Mouse (Mus musculus) Patski (cell line): ENCODE data around the gene Slc22a8. TPM values are rescaled to one million over a fixed set of nuclear protein-coding genes. Genes with fewer than 3 reads are reported as not detected.
A peak's percentile ranks its signal among the peaks of the same experiment; 100 is the strongest.

Experiments used
- ATAC-seq: fragments of 100-300 bp; one replicate; pipeline ENCODE4 v1.8.0; 2021
- CTCF ChIA-PET: fragments of 350-600 bp; sonication (Branson Sonifier 250); formaldehyde crosslinking; loops from one replicate; lab custom pipeline; 2022; ENCODE audit warnings: inconsistent platforms; lab: Charles Lee
- POLR2A ChIA-PET: fragments of 350-600 bp; sonication (Branson Sonifier 250); formaldehyde crosslinking; loops from one replicate; lab custom pipeline; 2022; ENCODE audit warnings: antibody characterized with exemption, inconsistent platforms; lab: Charles Lee
- DNase-seq: peaks from one replicate; pipeline ENCODE4 v3.0.0-alpha.2; 2011; ENCODE audit warnings: low read depth, low spot score
- H3K27me3 ChIP-seq: fragments of 371-371 bp; one replicate; pipeline ENCODE4 v1.5.1; 2021
- CTCF ChIP-seq: fragments of 100-300 bp; IDR thresholded peaks from one replicate; pipeline ENCODE4 v1.5.1; 2021
- in situ Hi-C: fragments of 300-500 bp; cut with MboI; formaldehyde crosslinking; loops from 3 replicates; pipeline ENCODE4 v1.11.1; 2018; ENCODE audit warnings: low pct_unique_long_range_greater_than_20kb, mixed read lengths
- polyA plus RNA-seq: library from polyadenylated mRNA; unstranded; gene quantifications from one replicate; pipeline ENCODE4 v1.2.3, GENCODE M21; 2021

Slc22a8 gene
- polyA plus RNA-seq, 1 experiment from 2014 or later = not detected

GRCm38 (mm10) chr19:8572485-8572884, 18.6 kb upstream of the Slc22a8 start:
- ChIA-PET POLR2A (no interaction called here), CTCF (interaction anchor here (0.8 kb wide), 1 partner anchor 13 kb away, joined by 3 read pairs; no protein-coding TSS in a partner anchor)
- TF ChIP-seq CTCF = no peak
- ATAC-seq = no peak
- DNase-seq = no peak
- in situ Hi-C loops = loop anchor here (10.0 kb wide), 1 partner anchor 242 kb away; the partner anchor contains the start of gene Ttc9c
- H3K27me3 ChIP-seq = peaks cover 35% of the 10 kb centered on the region

DNA sequence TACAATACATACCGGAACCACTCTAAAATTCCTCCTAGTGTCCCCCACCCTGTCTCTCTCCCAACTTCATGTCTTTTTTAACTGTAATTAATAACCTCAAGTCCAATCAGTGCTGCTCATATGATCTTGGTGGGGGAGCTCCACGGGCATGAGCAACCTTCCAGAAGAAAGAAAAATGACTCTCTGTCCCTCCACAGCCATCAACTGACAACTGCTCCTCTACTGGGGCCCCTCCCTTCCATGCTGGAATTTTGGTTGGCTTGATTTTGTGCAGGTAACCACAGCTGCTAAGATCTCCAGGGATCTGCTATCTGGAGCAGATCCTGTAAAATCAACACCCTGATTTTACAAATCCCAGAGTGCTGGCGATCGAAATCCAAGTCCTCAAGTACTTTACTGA, 13.6 kb upstream of the Slc22a8 start:
- H3K27me3 ChIP-seq = peaks cover 49% of the 10 kb centered on the region
- no peak for TF ChIP-seq CTCF
- ChIA-PET CTCF (interaction anchor here (1.6 to 4.6 kb wide), 3 partner anchors 103 to 136 kb away, joined by 4 to 41 read pairs (median 9); no protein-coding TSS in a partner anchor), POLR2A (interaction anchor here (0.9 kb wide), 1 partner anchor 105 kb away, joined by 4 read pairs; no protein-coding TSS in a partner anchor)
- no peak for ATAC-seq
- no peak for DNase-seq
- in situ Hi-C loops = loop anchor here (5.0 to 10.0 kb wide), 2 partner anchors 110 to 237 kb away; partner anchors contain the start of gene Ttc9c

DNA sequence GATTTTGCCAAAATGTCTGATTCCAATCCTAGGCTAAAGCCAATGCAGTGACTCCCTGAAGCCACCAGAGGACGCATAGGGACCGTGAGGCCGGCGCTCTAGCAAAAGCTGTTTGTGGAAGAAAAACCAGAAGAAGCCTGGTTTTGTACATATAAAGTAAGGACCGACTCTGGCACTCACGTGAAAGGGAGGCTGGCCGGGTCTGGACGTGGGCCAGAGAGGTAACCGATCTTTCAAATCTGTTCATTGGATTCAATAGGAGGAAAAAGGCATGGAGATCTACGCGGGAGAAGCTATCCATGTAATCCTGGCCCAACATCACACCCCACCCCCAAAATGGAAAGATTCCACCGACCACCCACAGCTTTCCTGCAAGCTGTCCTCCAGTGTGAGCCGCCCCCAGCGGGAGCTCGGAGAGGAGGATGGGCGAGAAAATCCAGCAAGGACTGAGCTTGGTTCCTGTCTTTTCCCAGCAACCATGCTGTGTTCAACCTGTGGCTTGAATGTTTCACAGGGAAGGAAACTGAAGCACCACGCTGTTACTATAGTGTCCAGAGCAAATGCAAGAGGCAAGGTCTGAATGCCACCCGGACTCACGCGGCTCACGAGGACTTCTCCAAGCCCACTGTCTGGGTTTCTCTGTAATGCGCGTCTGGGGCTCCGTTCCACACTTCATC, 12.6 kb upstream of the Slc22a8 start:
- in situ Hi-C loops = loop anchor here (5.0 to 10.0 kb wide), 2 partner anchors 109 to 236 kb away; partner anchors contain the start of gene Ttc9c
- peaks cover 46% of the 10 kb centered on the region for H3K27me3 ChIP-seq
- ATAC-seq (peak; percentile 69), DNase-seq (no peak)
- CTCF ChIA-PET = interaction anchor here (0.8 to 4.6 kb wide), 11 partner anchors 11 to 140 kb away, joined by 3 to 41 read pairs (median 4); no protein-coding TSS in a partner anchor
- POLR2A ChIA-PET = no interaction called here
- TF ChIP-seq CTCF = peak; percentile 99

- DNase-seq = no peak
These were observed 12.1 kb upstream of the Slc22a8 start for GRCm38 (mm10) chr19:8578970-8579342.

GRCm38 (mm10) chr19:8585298-8585697, 5.8 kb upstream of the Slc22a8 start:
- no peak for TF ChIP-seq CTCF
- no peak for ATAC-seq
- CTCF ChIA-PET = interaction anchor here (0.8 to 3.1 kb wide), 4 partner anchors 10 to 98 kb away, joined by 3 to 6 read pairs (median 3); no protein-coding TSS in a partner anchor
- in situ Hi-C loops = no loop called here
- no peak for DNase-seq
- POLR2A ChIA-PET = no interaction called here
- peaks cover 25% of the 10 kb centered on the region for H3K27me3 ChIP-seq

More at GRCm38 (mm10) chr19:8578970-8579342, 12.1 kb upstream of the Slc22a8 start:
- TF ChIP-seq CTCF = no peak
- in situ Hi-C loops = loop anchor here (5.0 to 10.0 kb wide), 2 partner anchors 108 to 236 kb away; partner anchors contain the start of gene Ttc9c
- no peak for ATAC-seq
- CTCF ChIA-PET = interaction anchor here (0.8 to 4.6 kb wide), 12 partner anchors 11 to 140 kb away, joined by 3 to 41 read pairs (median 4); no protein-coding TSS in a partner anchor
- POLR2A ChIA-PET = no interaction called here
- peaks cover 51% of the 10 kb centered on the region for H3K27me3 ChIP-seq

DNA sequence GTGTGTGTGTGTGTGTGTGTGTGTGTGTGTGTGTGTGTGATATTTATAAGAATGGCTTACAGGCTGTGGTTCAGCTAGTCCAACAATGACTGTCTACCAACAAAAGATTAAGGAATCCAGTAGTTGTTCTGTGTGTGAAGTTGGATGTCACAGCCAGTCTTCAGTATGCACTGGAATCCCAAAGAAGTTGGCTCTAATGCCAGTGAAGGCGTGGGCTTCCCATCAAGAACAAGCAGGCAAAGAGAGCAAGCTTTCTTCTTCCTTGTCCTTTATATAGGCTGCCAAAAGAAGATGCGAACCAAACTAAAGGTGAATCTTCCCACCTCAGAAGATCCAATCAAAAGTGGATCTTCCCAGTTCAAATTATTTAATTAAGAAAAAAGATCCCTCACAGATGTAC, 5.2 kb upstream of the Slc22a8 start:
- TF ChIP-seq CTCF = no peak
- ChIA-PET POLR2A (no interaction called here), CTCF (interaction anchor here (0.8 to 3.1 kb wide), 4 partner anchors 10 to 98 kb away, joined by 3 to 6 read pairs (median 3); no protein-coding TSS in a partner anchor)
- in situ Hi-C loops = no loop called here
- peaks cover 21% of the 10 kb centered on the region for H3K27me3 ChIP-seq
- no peak for DNase-seq
- no peak for ATAC-seq

GRCm38 (mm10) chr19:8586350-8586749, 4.7 kb upstream of the Slc22a8 start:
- DNase-seq = no peak
- peaks cover 21% of the 10 kb centered on the region for H3K27me3 ChIP-seq
- in situ Hi-C loops = no loop called here
- ATAC-seq = no peak
- ChIA-PET POLR2A (no interaction called here), CTCF (interaction anchor here (1.1 to 3.1 kb wide), 2 partner anchors 95 to 97 kb away, joined by 3 to 6 read pairs; no protein-coding TSS in a partner anchor)
- TF ChIP-seq CTCF = no peak

GRCm38 (mm10) chr19:8587315-8587714, 3.7 kb upstream of the Slc22a8 start:
- peaks cover 21% of the 10 kb centered on the region for H3K27me3 ChIP-seq
- CTCF ChIA-PET = interaction anchor here (3.1 kb wide), 1 partner anchor 96 kb away, joined by 6 read pairs; no protein-coding TSS in a partner anchor
- in situ Hi-C loops = no loop called here
- DNase-seq = no peak
- ATAC-seq = no peak
- no peak for TF ChIP-seq CTCF
- POLR2A ChIA-PET = no interaction called here

DNA sequence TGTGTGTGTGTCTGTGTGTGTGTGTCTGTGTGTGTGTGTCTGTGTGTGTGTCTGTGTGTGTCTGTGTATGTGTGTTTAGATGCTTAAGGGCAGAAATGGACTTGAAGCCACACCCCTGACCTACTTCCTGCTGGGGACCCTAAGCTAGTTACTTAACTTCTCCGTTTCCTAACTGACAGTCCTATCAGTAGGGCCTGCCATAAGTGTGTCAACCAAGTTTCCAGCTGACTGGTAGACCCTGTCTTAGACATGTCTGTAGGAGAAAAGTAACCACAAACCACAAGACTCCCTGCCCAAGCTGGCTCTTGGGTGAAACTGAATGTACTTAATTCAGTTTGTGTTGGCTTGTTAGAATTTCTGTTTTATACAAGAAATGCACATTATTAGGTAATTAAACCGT, 1.1 kb downstream of the Slc22a8 start:
- H3K27me3 ChIP-seq = peaks cover 11% of the 10 kb centered on the region
- ATAC-seq = peak; percentile 48
- DNase-seq = no peak
- ChIA-PET CTCF (no interaction called here), POLR2A (no interaction called here)
- TF ChIP-seq CTCF = no peak
- in situ Hi-C loops = no loop called here

GRCm38 (mm10) chr19:8592873-8593408, 1.9 kb downstream of the Slc22a8 start:
- H3K27me3 ChIP-seq = peaks cover 11% of the 10 kb centered on the region
- in situ Hi-C loops = no loop called here
- DNase-seq (no peak), ATAC-seq (peak; percentile 19)
- TF ChIP-seq CTCF = no peak
- POLR2A ChIA-PET = no interaction called here
- CTCF ChIA-PET = no interaction called here

GRCm38 (mm10) chr19:8593833-8594232, 2.8 kb downstream of the Slc22a8 start:
- in situ Hi-C loops = no loop called here
- ATAC-seq = no peak
- CTCF ChIA-PET = no interaction called here
- POLR2A ChIA-PET = no interaction called here
- TF ChIP-seq CTCF = no peak
- no peak for DNase-seq
- peaks cover 11% of the 10 kb centered on the region for H3K27me3 ChIP-seq
